In the genomic region with DNA sequence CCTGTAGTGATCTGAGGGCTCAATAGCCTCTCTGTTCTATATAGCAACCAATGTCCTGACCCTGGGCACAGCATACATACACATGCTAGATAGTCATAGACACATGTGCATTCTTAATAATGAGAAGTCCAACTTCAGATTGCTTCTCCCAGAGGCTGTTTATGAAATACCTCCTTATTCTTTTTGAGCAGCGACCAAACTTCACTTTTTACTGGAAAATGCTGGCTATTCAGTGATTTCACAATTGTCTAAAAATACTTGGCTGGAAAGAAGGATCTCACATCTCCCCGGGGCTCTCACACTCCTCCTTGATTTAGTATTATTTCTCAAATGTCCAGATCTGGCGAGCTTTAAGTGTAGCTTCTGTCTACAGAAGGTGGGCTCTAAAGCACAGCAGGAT, we compare ENCODE assay signal across 30 mouse cellular contexts.
DNase-seq lines count a peak whose midpoint lies in the region; ATAC-seq and TF ChIP-seq lines count a peak whose summit lies in the region.
"Had no signal": no experiment of that assay in that cellular context is flagged by ENCODE, and none has a peak within 500 bp of the region (broad histone marks: within the 10 kb centered on the region; RNA-seq: fewer than 3 reads in every experiment).

No protein-coding gene starts in this region.

- peak; percentile 48 for ATAC-seq in lung, embryonic 16.5 days (ENCODE audit: low read depth)
- no peak for ATAC-seq in hindbrain, embryonic 11.5 days (ENCODE audit: low FRiP score)
- ATAC-seq in hindbrain, embryonic 13.5 days (ENCODE audit: low FRiP score): no peak
- ATAC-seq: forebrain, postnatal 0 days; hindbrain, embryonic 16.5 days; midbrain, embryonic 15.5 days had no signal

- H3K9ac ChIP-seq in lung, embryonic 16.5 days (ENCODE audit: low read length): no peak overlapping the region
- H3K9ac ChIP-seq in hindbrain, embryonic 11.5 days (ENCODE audit: low read depth, low read length): no peak overlapping the region
- no peak overlapping the region for H3K9ac ChIP-seq in hindbrain, embryonic 13.5 days
- H3K9ac ChIP-seq: embryonic facial prominence, embryonic 12.5 days; forebrain, embryonic 12.5 days; forebrain, postnatal 0 days; heart, embryonic 12.5 days; kidney, embryonic 15.5 days; limb, embryonic 12.5 days; liver, embryonic 15.5 days; midbrain, embryonic 15.5 days; neural tube, embryonic 15.5 days had no signal

- H3K36me3 ChIP-seq in lung, embryonic 16.5 days (ENCODE audit: control insufficient read depth, insufficient read depth, low read length): peaks cover 5% of the 10 kb centered on the region; the same call in 1 of the 2 replicates
- no peaks in the 10 kb centered on the region for H3K36me3 ChIP-seq in hindbrain, embryonic 11.5 days (ENCODE audit: control insufficient read depth, insufficient read depth, low read length)
- H3K36me3 ChIP-seq in hindbrain, embryonic 13.5 days: peaks cover 13% of the 10 kb centered on the region
- H3K36me3 ChIP-seq: forebrain, embryonic 12.5 days; midbrain, embryonic 10.5 days; midbrain, embryonic 15.5 days had no signal

- DNase-seq in heart, adult 18-20 months: peak; percentile 29 to 43
- DNase-seq in heart, adult 8-10 months (ENCODE audit: low spot score): no peak
- DNase-seq in lung, postnatal 14 days: no peak
- no peak for DNase-seq in hindbrain, embryonic 11.5 days (ENCODE audit: low spot score)
- DNase-seq: adrenal gland, postnatal 25 days; cerebellum, adult 8-10 months; embryo, embryonic 11 days; forebrain, postnatal 0 days; gastrocnemius, postnatal 14 days; kidney, adult 18-20 months; kidney, postnatal 25 days; right cerebral cortex, postnatal 25 days; thymus, adult 18-20 months; thymus, postnatal 25 days had no signal

- H3K4me1 ChIP-seq in lung, embryonic 16.5 days (replicated peaks; ENCODE audit: control insufficient read depth, insufficient read depth, low read length): peaks cover 5% of the 10 kb centered on the region; the same call in 1 of the 2 replicates
- H3K4me1 ChIP-seq in embryonic fibroblast, embryonic 13.5 days (ENCODE audit: control insufficient read depth, insufficient read depth, low read length): peaks cover 8% of the 10 kb centered on the region
- H3K4me1 ChIP-seq in hindbrain, embryonic 11.5 days (replicated peaks; ENCODE audit: control insufficient read depth, insufficient read depth, low read length): no peaks in the 10 kb centered on the region
- H3K4me1 ChIP-seq in hindbrain, embryonic 13.5 days (replicated peaks): no peaks in the 10 kb centered on the region
- H3K4me1 ChIP-seq: forebrain, embryonic 12.5 days; limb, embryonic 12.5 days; liver, embryonic 15.5 days; midbrain, embryonic 10.5 days; midbrain, embryonic 15.5 days; neural tube, embryonic 15.5 days had no signal

- TF ChIP-seq POLR2A in embryonic fibroblast, embryonic 13.5 days (IDR thresholded peaks at IDR 0.05; ENCODE audit: low read depth, low read length): no peak

- 27% methylated on average over 3 of the region's 3 CpGs for WGBS in lung, embryonic 16.5 days
- WGBS in hindbrain, embryonic 11.5 days: 89% methylated on average over 3 of the region's 3 CpGs
- 88% methylated on average over 3 of the region's 3 CpGs for WGBS in hindbrain, embryonic 13.5 days

- no peaks in the 10 kb centered on the region for H3K9me3 ChIP-seq in lung, embryonic 16.5 days (ENCODE audit: control insufficient read depth, low read length)
- H3K9me3 ChIP-seq in hindbrain, embryonic 11.5 days (ENCODE audit: control insufficient read depth, low read length): no peaks in the 10 kb centered on the region
- H3K9me3 ChIP-seq in hindbrain, embryonic 13.5 days: no peaks in the 10 kb centered on the region
- H3K9me3 ChIP-seq: embryonic facial prominence, embryonic 12.5 days; forebrain, embryonic 12.5 days; heart, embryonic 12.5 days; kidney, embryonic 15.5 days; limb, embryonic 12.5 days; liver, embryonic 15.5 days; midbrain, embryonic 10.5 days; midbrain, embryonic 15.5 days; neural tube, embryonic 15.5 days had no signal

- H3K4me3 ChIP-seq in lung, embryonic 16.5 days (ENCODE audit: low read length): no peak overlapping the region
- no peak overlapping the region for H3K4me3 ChIP-seq in embryonic fibroblast, embryonic 13.5 days (ENCODE audit: insufficient read depth, low read length)
- H3K4me3 ChIP-seq in hindbrain, embryonic 11.5 days (ENCODE audit: low read depth, low read length): no peak overlapping the region
- no peak overlapping the region for H3K4me3 ChIP-seq in hindbrain, embryonic 13.5 days
- H3K4me3 ChIP-seq: embryonic facial prominence, embryonic 12.5 days; forebrain, embryonic 12.5 days; heart, embryonic 12.5 days; kidney, embryonic 15.5 days; layer of hippocampus, adult 2 months; left cerebral cortex, adult 2 months; limb, embryonic 12.5 days; liver, embryonic 15.5 days; midbrain, embryonic 10.5 days; midbrain, embryonic 15.5 days; neural tube, embryonic 15.5 days had no signal

- no peak overlapping the region for H3K4me2 ChIP-seq in lung, embryonic 16.5 days (ENCODE audit: low read depth, low read length)
- H3K4me2 ChIP-seq in hindbrain, embryonic 11.5 days (replicated peaks; ENCODE audit: low read depth, low read length): no peak overlapping the region
- H3K4me2 ChIP-seq in hindbrain, embryonic 13.5 days: no peak overlapping the region
- H3K4me2 ChIP-seq: embryonic facial prominence, embryonic 12.5 days; forebrain, embryonic 12.5 days; heart, embryonic 12.5 days; kidney, embryonic 15.5 days; limb, embryonic 12.5 days; liver, embryonic 15.5 days; midbrain, embryonic 15.5 days; neural tube, embryonic 15.5 days had no signal

- H3K27ac ChIP-seq in lung, embryonic 16.5 days (ENCODE audit: low read length): peak overlapping the region; percentile 1; the same call in 1 of the 2 replicates
- H3K27ac ChIP-seq in embryonic fibroblast, embryonic 13.5 days (ENCODE audit: insufficient read depth, low read length): peak overlapping the region; percentile 55
- no peak overlapping the region for H3K27ac ChIP-seq in hindbrain, embryonic 11.5 days (ENCODE audit: low read depth, low read length)
- no peak overlapping the region for H3K27ac ChIP-seq in hindbrain, embryonic 13.5 days
- H3K27ac ChIP-seq: embryonic facial prominence, embryonic 12.5 days; forebrain, embryonic 12.5 days; kidney, embryonic 15.5 days; layer of hippocampus, adult 2 months; left cerebral cortex, adult 2 months; limb, embryonic 12.5 days; liver, embryonic 15.5 days; midbrain, embryonic 10.5 days; midbrain, embryonic 15.5 days; neural tube, embryonic 15.5 days; stomach, postnatal 0 days had no signal

- no peak for TF ChIP-seq CTCF in embryonic fibroblast, embryonic 13.5 days (IDR thresholded peaks at IDR 0.05; ENCODE audit: borderline replicate concordance, insufficient read depth, low read length)

- H3K27me3 ChIP-seq in lung, embryonic 16.5 days (ENCODE audit: control insufficient read depth, insufficient read depth, low read depth, low read length): no peaks in the 10 kb centered on the region
- H3K27me3 ChIP-seq in hindbrain, embryonic 11.5 days (ENCODE audit: control insufficient read depth, insufficient read depth, low read length): no peaks in the 10 kb centered on the region
- no peaks in the 10 kb centered on the region for H3K27me3 ChIP-seq in hindbrain, embryonic 13.5 days
- H3K27me3 ChIP-seq: embryonic facial prominence, embryonic 12.5 days; forebrain, embryonic 12.5 days; heart, embryonic 12.5 days; kidney, embryonic 15.5 days; limb, embryonic 12.5 days; liver, embryonic 15.5 days; midbrain, embryonic 15.5 days; neural tube, embryonic 15.5 days had no signal

Comparison
In these comparisons a context has a peak if more than half of its experiments do, and no peak if none do; other contexts are left out.
1. DNase-seq: peak in heart, adult 18-20 months (2 of 2); none in heart, adult 8-10 months (single experiment), lung, postnatal 14 days (single experiment) and hindbrain, embryonic 11.5 days (single experiment).
2. H3K27ac ChIP-seq: peak in lung, embryonic 16.5 days (single experiment) and embryonic fibroblast, embryonic 13.5 days (single experiment); none in hindbrain, embryonic 11.5 days (single experiment) and hindbrain, embryonic 13.5 days (single experiment).